Mouse (Mus musculus) stomach, postnatal 0 days (tissue): ENCODE measurements around the gene Cd209d.

Experiments
- CTCF ChIP-seq: IDR thresholded peaks from 2 replicates; pipeline ENCODE4 v1.5.1; 2016; ENCODE audit warnings: antibody characterized with exemption, low read depth, mild to moderate bottlenecking, moderate library complexity
- EP300 ChIP-seq: optimal IDR thresholded peaks from 2 replicates; pipeline ENCODE3; 2016; ENCODE audit warnings: antibody characterized with exemption

GRCm38 (mm10) chr8:3926744-3927143 is 48.4 kb upstream of the Cd209d start, which contains the start of gene Cd209b:
- TF ChIP-seq CTCF: no peak
- TF ChIP-seq EP300: no peak
